Mouse (Mus musculus): ENCODE measurements at regions not wholly inside any gene's neighbourhood (a gene's known extent, or its start where the extent isn't known, plus 50 kb on each side); places are given as distances from the start of the nearest gene placed in this dataset.

- no peaks in the 10 kb centered on the region for H3K4me1 ChIP-seq (replicated peaks; ENCODE audit: control insufficient read depth in 2 of 2, insufficient read depth in 2 of 2, low read length in 1 of 2)
- H3K9me3 ChIP-seq (ENCODE audit: control insufficient read depth, low read length) = no peaks in the 10 kb centered on the region
- no peak overlapping the region for H3K27ac ChIP-seq
- WGBS (ENCODE audit: insufficient replicate concordance) = 54% methylated on average over 10 of the region's 10 CpGs
- H3K36me3 ChIP-seq (replicated peaks; ENCODE audit: control insufficient read depth, insufficient read depth, low read depth) = no peaks in the 10 kb centered on the region
- DNase-seq (ENCODE audit: low read depth in 3 of 3, low spot score in 3 of 3) (no peak), ATAC-seq (ENCODE audit: insufficient read depth) (no peak)
- no peak overlapping the region for H3K4me3 ChIP-seq (ENCODE audit: insufficient read depth in 1 of 2, low read depth in 2 of 2, low read length in 2 of 2)
- TF ChIP-seq EP300 (IDR thresholded peaks at IDR 0.05; ENCODE audit: low read depth) (no peak), CTCF (IDR thresholded peaks at IDR 0.05; ENCODE audit: low read depth) (no peak)
- no peak overlapping the region for H3K9ac ChIP-seq (replicated peaks)
- H3K4me2 ChIP-seq (ENCODE audit: low read depth) = no peak overlapping the region
- no peaks in the 10 kb centered on the region for H3K27me3 ChIP-seq (ENCODE audit: control insufficient read depth, insufficient read depth, low read length)
Observed at GRCm38 (mm10) chr16:55495051-55495450, 197.3 kb upstream of the Zpld1 start.

- 57% methylated on average over 5 of the region's 5 CpGs for WGBS (ENCODE audit: insufficient replicate concordance)
- Histone ChIP-seq H3K27ac (no peak overlapping the region), H3K9ac (replicated peaks) (no peak overlapping the region), H3K36me3 (replicated peaks; ENCODE audit: control insufficient read depth, insufficient read depth, low read depth) (no peaks in the 10 kb centered on the region), H3K4me2 (ENCODE audit: low read depth) (no peak overlapping the region), H3K9me3 (ENCODE audit: control insufficient read depth, low read length) (no peaks in the 10 kb centered on the region), H3K27me3 (ENCODE audit: control insufficient read depth, insufficient read depth, low read length) (no peaks in the 10 kb centered on the region), H3K4me3 (ENCODE audit: insufficient read depth in 1 of 2, low read depth in 2 of 2, low read length in 2 of 2) (no peak overlapping the region), H3K4me1 (replicated peaks; ENCODE audit: control insufficient read depth in 2 of 2, insufficient read depth in 2 of 2, low read length in 1 of 2) (no peaks in the 10 kb centered on the region)
- TF ChIP-seq CTCF (IDR thresholded peaks at IDR 0.05; ENCODE audit: low read depth) (no peak), EP300 (IDR thresholded peaks at IDR 0.05; ENCODE audit: low read depth) (no peak)
- ATAC-seq (ENCODE audit: insufficient read depth) (no peak), DNase-seq (ENCODE audit: low read depth in 3 of 3, low spot score in 3 of 3) (no peak)
Observed at GRCm38 (mm10) chr16:55494162-55494561, 196.4 kb upstream of the Zpld1 start.

GRCm38 (mm10) chr16:55492111-55492510 lies 194.3 kb upstream of the Zpld1 start:
- no peaks in the 10 kb centered on the region for H3K4me1 ChIP-seq (replicated peaks; ENCODE audit: control insufficient read depth in 2 of 2, insufficient read depth in 2 of 2, low read length in 1 of 2)
- H3K4me2 ChIP-seq (ENCODE audit: low read depth) = no peak overlapping the region
- no peaks in the 10 kb centered on the region for H3K9me3 ChIP-seq (ENCODE audit: control insufficient read depth, low read length)
- no peak overlapping the region for H3K27ac ChIP-seq
- H3K4me3 ChIP-seq (ENCODE audit: insufficient read depth in 1 of 2, low read depth in 2 of 2, low read length in 2 of 2) = no peak overlapping the region
- DNase-seq (ENCODE audit: low read depth in 3 of 3, low spot score in 3 of 3) = no peak
- no peak for TF ChIP-seq CTCF (IDR thresholded peaks at IDR 0.05; ENCODE audit: low read depth)
- no peak for TF ChIP-seq EP300 (IDR thresholded peaks at IDR 0.05; ENCODE audit: low read depth)
- ATAC-seq (ENCODE audit: insufficient read depth) = no peak
- H3K27me3 ChIP-seq (ENCODE audit: control insufficient read depth, insufficient read depth, low read length) = no peaks in the 10 kb centered on the region
- WGBS (ENCODE audit: insufficient replicate concordance) = 59% methylated on average over 4 of the region's 4 CpGs
- H3K9ac ChIP-seq (replicated peaks) = no peak overlapping the region
- no peaks in the 10 kb centered on the region for H3K36me3 ChIP-seq (replicated peaks; ENCODE audit: control insufficient read depth, insufficient read depth, low read depth)

GRCm38 (mm10) chr16:55484391-55484790 lies 186.6 kb upstream of the Zpld1 start:
- no peaks in the 10 kb centered on the region for H3K36me3 ChIP-seq (replicated peaks; ENCODE audit: control insufficient read depth, insufficient read depth, low read depth)
- H3K27ac ChIP-seq = no peak overlapping the region
- no peak overlapping the region for H3K4me2 ChIP-seq (ENCODE audit: low read depth)
- no peak overlapping the region for H3K4me3 ChIP-seq (ENCODE audit: insufficient read depth in 1 of 2, low read depth in 2 of 2, low read length in 2 of 2)
- H3K4me1 ChIP-seq (replicated peaks; ENCODE audit: control insufficient read depth in 2 of 2, insufficient read depth in 2 of 2, low read length in 1 of 2) = no peaks in the 10 kb centered on the region
- H3K9me3 ChIP-seq (ENCODE audit: control insufficient read depth, low read length) = no peaks in the 10 kb centered on the region
- TF ChIP-seq CTCF (IDR thresholded peaks at IDR 0.05; ENCODE audit: low read depth) = no peak
- TF ChIP-seq EP300 (IDR thresholded peaks at IDR 0.05; ENCODE audit: low read depth) = no peak
- WGBS (ENCODE audit: insufficient replicate concordance) = 46% methylated on average over 2 of the region's 2 CpGs
- ATAC-seq (ENCODE audit: insufficient read depth) (no peak), DNase-seq (ENCODE audit: low read depth in 3 of 3, low spot score in 3 of 3) (no peak)
- H3K9ac ChIP-seq (replicated peaks) = no peak overlapping the region
- H3K27me3 ChIP-seq (ENCODE audit: control insufficient read depth, insufficient read depth, low read length) = no peaks in the 10 kb centered on the region

GRCm38 (mm10) chr16:55480745-55481144 lies 183.0 kb upstream of the Zpld1 start:
- TF ChIP-seq EP300 (IDR thresholded peaks at IDR 0.05; ENCODE audit: low read depth) = no peak
- no peak for TF ChIP-seq CTCF (IDR thresholded peaks at IDR 0.05; ENCODE audit: low read depth)
- Histone ChIP-seq H3K4me3 (ENCODE audit: insufficient read depth in 1 of 2, low read depth in 2 of 2, low read length in 2 of 2) (no peak overlapping the region), H3K36me3 (replicated peaks; ENCODE audit: control insufficient read depth, insufficient read depth, low read depth) (no peaks in the 10 kb centered on the region), H3K27me3 (ENCODE audit: control insufficient read depth, insufficient read depth, low read length) (no peaks in the 10 kb centered on the region), H3K4me1 (replicated peaks; ENCODE audit: control insufficient read depth in 2 of 2, insufficient read depth in 2 of 2, low read length in 1 of 2) (no peaks in the 10 kb centered on the region), H3K9ac (replicated peaks) (no peak overlapping the region), H3K9me3 (ENCODE audit: control insufficient read depth, low read length) (no peaks in the 10 kb centered on the region), H3K27ac (no peak overlapping the region), H3K4me2 (ENCODE audit: low read depth) (no peak overlapping the region)
- WGBS (ENCODE audit: insufficient replicate concordance) = 68% methylated on average over 11 of the region's 11 CpGs
- DNase-seq (ENCODE audit: low read depth in 3 of 3, low spot score in 3 of 3) = no peak
- ATAC-seq (ENCODE audit: insufficient read depth) = no peak
